Mouse (Mus musculus) heart, postnatal 36 days (tissue): ENCODE measurements around the gene Slc15a1. TPM values are rescaled to one million over a fixed set of nuclear protein-coding genes. Genes with fewer than 3 reads are reported as not detected.

ENCODE experiments used
- DNase-seq, 2 experiments: peaks; one replicate each; pipeline ENCODE4 v3.0.0; 2021 to 2022
- intact Hi-C: fragments of 180-260 bp; cut with DNase I; formaldehyde crosslinking; loops from one replicate; pipeline ENCODE4 v1.15.1; 2025
- total RNA-seq, 2 experiments: library from RNA; stranded (reverse); gene quantifications; 2 replicates each; pipeline ENCODE4 v1.2.3; 2021

The Slc15a1 gene
- not detected for total RNA-seq

DNA sequence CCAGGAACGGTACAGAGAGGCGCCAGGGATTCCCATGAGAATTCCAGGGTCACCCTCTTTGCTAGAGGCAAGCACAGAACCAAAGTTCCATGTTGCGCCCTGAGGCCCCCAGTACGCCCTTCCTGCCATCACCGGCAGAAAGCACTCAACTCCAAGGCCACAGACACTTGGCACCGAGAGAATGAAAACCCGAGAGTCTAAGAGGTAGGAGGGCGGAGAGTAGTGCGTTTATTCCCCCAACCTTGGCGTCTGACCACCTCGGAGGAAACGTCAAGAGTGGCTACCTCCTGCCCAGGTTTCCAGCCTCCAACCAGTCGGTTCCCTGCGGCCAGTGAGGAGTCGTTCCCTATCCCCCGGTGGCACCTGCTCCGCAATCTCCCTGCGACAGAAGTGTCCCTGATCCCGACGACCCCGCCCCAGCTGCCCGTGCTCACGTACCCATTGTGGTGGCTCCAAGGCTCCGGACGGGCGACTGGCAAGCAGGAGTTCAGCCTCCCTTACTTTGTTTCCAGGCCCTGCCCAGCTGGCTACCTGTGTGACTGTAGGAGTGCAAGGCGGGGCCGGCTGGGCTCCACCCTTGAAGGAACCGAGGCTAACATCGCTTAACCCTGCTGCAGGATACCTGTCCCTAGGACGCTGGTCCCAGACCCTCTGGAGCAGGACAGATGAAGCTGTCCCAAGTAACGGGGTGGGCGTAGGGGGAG is at the start of gene Slc15a1:
Gene Slc15a1 (minus strand): TSS at position 472 of the 704 bp plus-strand sequence.
- DNase-seq, result no peak
- intact Hi-C loops, result no loop called here

DNA sequence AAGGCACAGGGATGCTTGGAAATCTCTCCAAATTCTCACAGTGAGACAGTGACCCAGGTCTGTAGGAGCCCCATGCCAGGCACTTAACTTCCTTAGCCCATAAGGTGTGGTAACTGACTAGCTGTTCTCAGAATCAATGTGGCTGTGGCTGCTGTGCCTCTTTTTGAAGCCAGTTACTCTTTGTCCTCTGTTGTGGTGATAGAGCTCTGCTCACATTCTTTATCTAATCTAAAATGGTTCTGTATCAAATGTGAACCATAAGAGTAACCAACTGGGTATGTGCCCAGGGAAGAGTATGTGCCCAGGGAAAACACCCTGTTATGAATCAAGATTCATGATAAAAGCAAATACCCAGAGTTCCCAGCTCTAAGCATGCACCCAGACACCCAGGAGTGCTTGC is 48.7 kb upstream of the Slc15a1 start:
- DNase-seq, result no peak
- intact Hi-C loops, result no loop called here

DNA sequence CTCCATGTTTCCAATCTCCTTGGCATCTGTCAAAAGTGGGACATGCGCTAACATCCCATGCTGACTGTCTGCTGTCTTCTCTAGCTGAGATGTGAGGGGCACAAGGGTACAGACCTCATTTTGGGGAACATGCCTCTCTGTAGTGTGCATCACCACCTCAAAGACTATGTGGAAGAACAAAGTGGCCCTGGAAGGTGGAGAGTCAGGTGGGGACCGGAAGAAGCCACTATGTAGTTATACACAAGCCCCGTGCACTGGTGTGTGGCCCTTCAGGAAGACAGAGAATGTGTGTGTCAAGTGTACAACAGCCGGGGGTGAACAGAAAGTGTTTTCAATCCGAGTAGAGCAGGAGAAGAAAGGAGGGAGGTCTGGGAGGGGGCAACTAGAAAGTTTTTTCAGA is 47.5 kb upstream of the Slc15a1 start:
- intact Hi-C loops, result no loop called here
- DNase-seq, result no peak

DNA sequence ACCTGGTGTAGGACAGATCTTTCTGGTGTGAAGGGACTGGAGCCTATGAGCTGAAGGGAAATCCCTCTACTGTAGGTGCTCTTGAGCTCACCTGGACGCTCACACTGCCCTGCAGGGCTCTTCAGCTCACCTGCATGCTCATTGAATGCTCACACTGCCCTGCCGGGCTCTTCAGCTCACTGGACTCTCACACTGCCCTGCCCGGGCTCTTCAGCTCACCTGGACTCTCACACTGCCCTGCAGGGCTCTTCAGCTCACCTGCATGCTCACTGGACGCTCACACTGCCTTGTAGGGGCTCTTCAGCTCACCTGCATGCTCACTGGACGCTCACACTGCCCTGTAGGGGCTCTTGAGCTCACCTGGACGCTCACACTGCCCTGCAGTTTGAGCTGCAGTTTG is 44.8 kb upstream of the Slc15a1 start:
- intact Hi-C loops, result no loop called here
- no peak for DNase-seq

DNA sequence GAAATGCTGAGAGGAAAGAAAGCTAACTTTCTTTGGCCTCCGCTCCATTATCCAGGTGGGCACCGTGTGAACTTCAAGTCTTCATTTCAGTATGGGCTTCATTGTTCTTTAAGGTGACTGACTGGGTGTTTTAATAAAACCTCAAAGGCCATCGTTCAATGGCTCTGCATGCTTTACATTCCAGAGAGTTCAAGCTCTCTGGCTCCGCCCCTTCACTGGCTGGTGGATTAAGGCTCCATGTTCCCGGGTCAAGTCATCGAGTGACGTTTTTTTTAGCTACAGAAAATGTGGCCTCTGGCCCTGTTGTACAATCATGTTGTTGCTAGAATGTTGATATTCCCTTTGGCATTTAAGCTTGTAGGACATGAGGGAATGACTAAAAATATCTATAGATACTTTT is 42.7 kb upstream of the Slc15a1 start:
- intact Hi-C loops, result no loop called here
- DNase-seq, result no peak

DNA sequence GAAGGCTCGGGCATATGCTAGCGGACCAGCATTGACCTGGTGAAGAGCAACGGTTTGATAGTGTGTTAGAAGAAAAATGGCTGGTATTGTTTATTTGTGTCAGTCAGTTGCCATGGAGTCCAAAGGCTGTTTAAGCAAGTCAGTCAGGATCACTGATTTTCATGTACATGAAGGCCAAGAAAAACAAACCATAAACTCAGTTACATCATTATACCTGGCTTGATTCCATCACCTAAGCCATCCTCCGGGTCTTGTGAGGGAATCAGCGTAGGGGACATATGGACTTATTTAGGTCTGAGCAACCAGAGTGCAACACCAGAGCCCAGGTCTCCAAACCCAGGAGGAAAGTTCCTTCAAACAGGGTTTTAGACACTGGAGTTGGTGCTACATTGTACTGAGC is 41.6 kb upstream of the Slc15a1 start:
- intact Hi-C loops, result no loop called here
- DNase-seq, result no peak

DNA sequence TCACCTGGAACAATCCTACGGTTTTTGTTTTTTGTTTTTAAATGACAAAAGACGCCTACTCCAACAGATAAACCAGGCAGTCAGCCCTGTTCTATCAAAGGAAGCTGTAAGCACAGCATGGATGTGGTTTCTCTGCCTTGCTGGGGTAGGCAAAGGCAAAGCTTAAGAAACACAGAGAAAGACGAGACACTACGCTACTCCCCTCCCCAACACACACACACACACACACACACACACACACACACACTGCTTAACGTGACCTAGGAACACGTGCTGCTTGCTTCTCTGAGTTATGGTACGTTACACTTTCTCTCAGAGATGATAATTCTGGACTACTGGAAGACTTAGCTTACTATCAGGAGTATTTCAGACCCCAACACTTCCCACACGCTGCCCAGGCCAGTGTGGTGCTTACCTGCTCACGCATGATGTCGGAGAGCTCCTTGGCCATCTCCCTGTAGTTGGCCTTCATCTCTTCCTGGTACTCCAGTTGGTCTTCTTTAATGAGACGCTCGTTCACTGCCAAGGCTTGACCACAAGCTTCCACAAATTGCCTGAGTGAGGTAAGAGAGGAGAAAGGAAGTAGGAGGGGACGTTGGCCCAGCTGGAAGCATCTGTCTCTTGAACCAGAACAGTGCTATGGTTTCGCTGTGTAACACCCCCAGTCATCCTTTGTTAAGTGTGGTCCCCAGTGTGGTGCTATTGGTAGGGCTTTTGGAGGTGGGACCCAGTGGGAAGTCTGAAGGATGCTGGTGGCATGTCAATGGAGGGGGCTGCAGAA is 40.7 kb upstream of the Slc15a1 start:
- DNase-seq, result no peak
- intact Hi-C loops, result no loop called here

DNA sequence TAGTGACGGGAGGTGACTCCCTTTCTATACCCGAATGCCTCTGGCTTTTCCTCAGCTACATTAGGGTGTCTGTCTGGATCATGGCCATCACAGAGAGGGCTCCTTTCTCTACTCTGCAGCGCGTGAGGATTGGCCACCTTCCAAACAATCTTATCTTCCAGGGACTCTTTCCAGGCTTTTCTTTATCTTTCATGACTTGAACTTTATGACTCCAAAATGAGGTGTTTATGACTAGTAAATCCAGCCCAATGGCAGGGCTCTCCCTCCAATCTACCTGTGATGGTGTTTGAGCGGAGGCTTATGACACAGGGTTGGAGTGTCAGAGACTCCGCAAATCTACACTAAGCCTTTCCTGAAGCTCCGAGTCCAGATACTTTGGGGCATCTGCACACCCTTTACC is 36.2 kb upstream of the Slc15a1 start:
- intact Hi-C loops, result no loop called here
- DNase-seq, result no peak

DNA sequence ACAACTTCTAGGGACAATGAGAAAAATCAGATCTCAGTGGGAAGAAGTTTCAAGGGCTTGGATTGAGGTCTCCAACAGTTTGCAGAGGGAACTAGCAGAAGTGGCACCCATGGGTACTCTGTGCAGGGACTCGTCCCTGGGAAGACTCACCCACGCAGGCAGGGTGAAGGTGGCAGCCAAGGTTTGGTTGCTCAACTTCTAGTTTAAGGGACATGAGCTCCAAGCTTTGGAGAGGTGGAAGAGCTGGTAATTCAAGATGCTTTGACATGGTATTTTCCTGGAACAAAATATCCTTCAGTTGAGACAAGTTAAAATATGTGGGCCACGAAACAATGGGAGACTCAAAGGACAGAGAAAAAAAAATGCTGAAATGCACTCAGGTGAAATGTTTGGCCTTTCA is 29.4 kb upstream of the Slc15a1 start:
- intact Hi-C loops, result no loop called here
- no peak for DNase-seq

DNA sequence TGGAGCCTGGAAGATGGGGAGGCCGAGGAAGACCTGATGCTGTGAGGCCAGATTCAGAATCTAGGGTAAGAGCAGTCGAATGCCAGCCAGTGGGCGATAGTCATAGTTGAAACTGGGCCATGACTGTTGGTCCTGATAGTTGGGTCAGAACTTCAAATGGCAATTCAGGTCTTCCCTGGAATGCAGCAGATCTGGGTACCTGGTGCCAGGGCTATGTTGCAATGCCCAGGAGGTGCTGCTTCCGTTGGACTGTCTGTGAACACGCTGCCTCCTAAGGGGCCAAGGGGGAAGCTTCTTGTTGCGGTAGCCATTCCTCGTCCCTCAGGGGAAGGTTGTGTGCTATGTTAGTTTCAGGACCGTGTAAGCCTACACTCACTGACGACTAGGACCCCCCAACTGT is 25.8 kb upstream of the Slc15a1 start:
- DNase-seq, result no peak
- intact Hi-C loops, result no loop called here

DNA sequence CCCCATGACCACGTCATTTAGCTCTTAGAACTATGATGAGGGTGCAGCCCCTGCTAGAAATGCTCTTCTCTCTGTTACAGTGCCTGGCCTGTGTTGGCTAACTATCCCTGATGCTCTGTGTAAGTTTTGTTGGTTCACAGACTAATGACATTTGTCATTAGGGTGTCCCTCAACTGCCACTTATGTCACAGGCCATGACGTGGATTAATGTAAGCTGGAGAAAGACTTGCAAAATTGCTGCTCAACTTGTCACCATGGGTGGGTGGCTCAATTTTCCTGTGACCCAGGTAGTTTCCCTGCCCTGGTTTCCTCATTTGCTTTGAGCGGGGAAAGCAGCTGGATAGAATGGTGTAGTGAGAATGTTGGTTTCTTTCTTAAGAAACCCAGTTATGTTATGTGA is 22.8 kb upstream of the Slc15a1 start:
- intact Hi-C loops, result no loop called here
- no peak for DNase-seq

DNA sequence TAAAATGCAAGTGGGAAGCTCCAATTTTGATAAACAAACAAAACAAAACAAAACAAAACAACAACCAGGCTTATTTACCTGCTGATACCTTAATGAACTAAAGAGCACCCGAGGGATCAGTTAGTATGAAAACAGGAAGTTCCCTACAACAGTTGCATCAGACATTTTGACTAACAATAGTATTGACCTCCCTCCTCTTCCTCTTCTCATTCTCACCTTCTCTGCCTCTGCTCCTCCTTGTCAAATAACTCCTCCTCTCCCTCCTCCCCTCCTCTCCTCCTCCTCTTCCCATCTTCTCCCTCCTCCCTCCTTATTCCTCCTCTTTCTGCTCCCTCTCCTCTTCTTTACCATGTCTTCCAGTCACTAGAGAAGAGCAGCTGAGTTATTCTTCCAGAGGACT is 22.1 kb upstream of the Slc15a1 start:
- intact Hi-C loops, result no loop called here
- DNase-seq, result no peak

DNA sequence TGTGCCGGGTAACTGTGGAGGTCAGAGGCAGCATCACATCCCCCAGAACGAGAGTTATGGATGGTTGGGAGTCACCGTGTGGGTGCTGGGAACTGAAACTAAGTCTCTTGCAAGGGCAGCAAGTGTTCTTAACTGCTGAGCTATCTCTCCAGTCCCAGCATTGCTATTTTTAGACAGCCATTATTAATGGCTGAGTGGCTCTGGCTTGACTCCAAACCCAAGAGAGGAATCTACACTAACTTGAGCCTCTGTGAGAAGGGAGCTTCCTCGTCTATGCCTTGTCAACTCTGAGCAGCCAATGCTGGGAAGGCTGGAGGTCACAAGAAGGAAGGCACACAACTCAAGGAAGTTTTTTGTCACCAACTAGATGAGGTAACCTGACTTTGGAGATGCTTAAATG is 16.7 kb upstream of the Slc15a1 start:
- DNase-seq, result peak; percentile 9 to 26

DNA sequence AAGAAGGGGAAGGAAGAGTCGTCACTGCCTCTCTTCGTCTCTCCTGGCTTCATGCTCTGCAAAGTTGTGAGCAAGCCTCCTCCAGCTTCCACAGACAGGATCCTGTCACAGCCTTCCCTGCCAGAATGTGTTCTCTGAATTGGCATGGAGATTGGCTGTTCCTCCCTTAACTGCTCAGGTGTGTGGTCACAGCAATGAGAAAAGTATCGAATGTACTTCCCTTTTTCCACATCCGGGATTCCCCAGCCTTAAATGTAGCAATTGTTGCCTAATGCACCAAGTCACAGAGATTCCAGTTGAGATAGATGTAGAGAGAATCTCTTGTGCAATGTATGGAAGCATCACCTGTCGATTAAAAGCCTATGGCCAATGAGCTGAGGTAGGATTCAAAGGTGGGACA is 11.8 kb upstream of the Slc15a1 start:
- no peak for DNase-seq
- intact Hi-C loops, result no loop called here

More for the DNA sequence above, 16.7 kb upstream of the Slc15a1 start:
- intact Hi-C loops, result no loop called here

DNA sequence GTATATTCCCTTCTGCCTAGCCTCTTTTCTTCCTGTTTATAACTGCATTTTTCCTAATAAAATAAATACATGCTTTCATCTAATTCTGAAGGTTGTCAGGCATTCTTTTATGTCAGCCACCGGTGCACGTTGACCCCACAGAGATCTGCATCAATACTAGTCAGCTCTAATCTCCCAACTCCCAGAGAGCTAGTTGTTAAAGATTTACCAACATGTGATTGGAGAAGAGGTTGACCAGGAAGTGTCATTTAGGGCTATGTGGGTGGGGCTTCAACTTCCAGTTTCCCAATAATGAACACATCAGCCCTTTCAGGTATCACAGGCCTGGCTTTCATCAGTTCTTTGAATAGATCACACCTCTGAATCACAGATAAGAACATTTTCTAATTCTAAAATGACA is 3.9 kb upstream of the Slc15a1 start:
- no peak for DNase-seq
- intact Hi-C loops, result no loop called here

DNA sequence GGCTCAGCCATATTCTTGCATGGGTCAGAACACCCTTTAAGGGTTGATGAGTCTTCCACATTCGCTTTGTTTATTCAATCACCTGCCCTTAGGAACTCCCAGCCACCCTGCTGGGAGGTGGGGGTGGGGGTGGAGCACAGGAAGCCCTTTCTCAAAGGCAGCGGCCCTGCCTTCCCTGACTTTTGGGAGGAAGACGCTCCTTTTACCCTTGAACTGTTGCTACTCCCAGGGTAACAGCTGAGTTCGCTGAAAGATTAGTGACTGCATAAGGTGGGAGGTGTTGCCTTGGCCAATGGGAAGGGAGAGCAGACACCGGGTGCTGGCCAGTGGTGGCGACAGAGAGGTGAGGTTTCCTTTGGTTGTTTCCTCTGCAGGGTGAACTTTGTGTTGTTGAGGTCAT is 1.3 kb upstream of the Slc15a1 start:
- no peak for DNase-seq
- intact Hi-C loops, result no loop called here

DNA sequence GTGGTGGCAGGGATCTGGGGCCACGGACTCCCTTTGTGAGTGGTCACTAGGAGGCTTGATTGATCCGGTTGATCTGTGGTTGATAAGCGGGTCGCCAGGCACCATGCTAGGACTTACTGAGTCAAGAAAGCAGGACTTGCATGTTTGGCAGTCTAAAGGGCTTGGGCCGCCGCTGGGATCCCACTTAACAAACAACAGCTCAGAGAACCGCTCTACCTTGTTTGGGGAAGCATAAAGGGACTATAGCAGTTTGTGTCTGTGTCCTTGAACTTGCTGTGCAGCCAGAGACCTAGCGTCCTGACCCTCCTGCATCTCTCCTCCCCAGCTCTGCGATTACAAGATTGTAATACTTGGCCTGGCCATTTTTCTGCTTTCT is 421 bp upstream of the Slc15a1 start:
- intact Hi-C loops, result no loop called here
- no peak for DNase-seq

DNA sequence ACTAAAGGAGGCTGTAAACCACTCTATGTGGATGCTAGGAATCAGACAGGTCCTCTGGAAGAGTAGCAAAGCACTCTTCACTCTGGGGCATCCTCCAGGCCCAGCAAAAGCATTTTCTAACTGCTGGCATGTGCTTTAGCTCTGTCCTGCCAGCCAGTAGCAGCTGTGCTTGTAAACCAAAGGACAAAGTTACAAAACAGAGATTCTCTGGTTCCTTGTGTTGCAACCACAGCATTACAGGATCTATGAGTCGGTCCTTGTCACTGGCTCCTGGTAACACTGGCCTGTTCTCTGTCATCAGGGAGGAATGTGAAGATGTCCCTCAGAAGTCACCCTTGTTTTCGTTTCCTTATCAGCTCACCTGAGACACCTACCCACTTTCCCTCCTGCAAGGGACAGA is 4.5 kb downstream of the Slc15a1 start:
- no peak for DNase-seq
- intact Hi-C loops, result no loop called here

DNA sequence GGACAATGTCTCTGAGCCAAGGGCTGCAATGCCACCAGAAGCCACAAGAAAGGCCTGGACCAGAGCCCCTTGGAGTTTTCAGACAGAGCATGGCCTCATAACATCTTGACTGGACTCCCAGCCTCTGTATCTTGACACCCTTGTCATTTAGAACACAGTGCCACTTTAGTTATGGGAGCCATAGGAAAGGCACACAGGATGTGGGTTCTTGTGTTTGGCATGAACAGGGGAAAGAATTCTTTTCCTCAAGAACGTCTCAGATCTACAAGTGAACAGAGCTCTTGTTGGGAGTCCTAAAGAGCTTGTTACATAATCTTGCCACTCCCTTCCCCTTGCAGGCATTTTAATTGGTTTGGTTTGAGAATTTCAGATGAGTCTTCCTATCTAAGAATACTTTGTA is 5.3 kb downstream of the Slc15a1 start:
- intact Hi-C loops, result no loop called here

DNA sequence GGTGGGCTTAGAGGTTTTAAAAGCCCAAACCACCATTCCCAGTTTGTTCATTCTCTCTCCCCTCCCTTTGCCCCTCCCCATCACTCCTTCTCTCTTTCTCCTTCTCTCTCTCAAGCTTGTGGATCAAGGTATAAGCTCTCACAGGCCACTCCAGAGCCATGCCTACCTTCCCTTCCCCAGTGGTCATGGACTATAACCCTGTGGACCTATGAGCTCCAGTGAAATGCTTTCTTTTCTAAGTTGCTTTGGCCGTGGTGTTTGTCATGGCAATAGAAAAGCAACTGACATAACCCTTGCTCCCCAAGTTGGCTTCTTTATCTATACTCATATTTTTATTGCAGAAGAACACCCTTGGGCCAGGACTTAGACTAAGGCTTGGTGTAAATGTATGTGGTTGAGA is 7.3 kb downstream of the Slc15a1 start:
- DNase-seq, result no peak
- intact Hi-C loops, result no loop called here

More for the DNA sequence above, 5.3 kb downstream of the Slc15a1 start:
- no peak for DNase-seq

DNA sequence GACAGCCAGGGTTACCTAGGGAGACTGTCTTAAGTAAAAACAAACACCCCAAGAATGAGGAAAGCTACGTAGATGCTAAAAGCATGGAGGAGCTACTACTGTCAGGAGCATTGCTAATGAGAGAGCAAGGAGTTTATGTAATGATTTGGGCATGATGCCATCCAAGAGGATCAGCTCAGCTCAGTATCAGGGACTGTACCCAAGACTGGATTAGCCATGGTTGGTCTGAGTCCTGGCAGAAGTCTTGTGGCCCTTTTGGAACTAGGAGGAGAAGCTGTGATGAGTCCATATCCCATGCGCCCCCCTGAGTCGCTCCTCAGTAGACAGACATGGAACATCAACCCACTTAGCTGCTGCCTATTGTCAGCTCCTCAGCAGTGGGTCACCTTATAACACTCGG is 9.3 kb downstream of the Slc15a1 start:
- intact Hi-C loops, result no loop called here
- DNase-seq, result no peak

DNA sequence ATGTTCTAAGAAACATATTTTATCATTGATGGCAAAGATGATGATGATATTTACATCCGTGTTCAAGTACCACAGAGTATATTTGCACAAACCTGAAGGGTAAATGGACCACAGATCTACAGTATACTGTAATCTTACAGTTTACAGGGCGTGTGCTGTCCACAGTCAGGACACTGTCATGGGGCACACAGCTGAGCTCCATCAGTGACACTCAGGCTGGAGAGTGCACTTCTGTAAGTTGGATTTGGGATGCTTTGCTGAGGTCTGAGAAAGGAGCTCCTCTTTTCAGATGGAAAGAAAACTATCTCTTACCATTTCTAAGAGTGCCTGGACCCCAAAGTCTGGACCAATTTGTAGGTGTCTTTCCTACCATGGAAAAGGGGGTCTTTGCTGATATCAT is 9.9 kb downstream of the Slc15a1 start:
- intact Hi-C loops, result no loop called here
- DNase-seq, result no peak

DNA sequence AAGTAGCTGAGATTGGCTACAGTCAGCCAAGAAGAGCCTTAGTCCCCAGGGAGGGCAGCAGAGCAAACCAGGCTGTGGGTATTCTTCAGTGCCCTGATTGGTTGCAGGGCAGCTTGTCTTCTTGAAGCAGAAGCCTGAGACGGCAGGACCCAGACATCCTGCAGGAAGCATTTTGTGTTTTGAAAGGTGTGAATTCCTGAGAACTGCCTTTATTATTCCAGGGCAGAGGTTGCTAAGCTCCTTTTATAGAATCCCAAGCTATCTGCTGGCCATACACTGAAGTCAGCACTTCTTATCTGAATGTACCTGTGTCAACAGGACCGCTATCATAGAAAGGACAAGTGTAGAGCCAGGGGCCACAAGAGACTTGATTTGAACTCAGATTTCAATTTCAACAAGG is 10.8 kb downstream of the Slc15a1 start:
- no peak for DNase-seq
- intact Hi-C loops, result no loop called here
